Comparison of ENCODE assay signal across 15 mouse cellular contexts in genomic region chr4:120725516-120726090, GRCm38 (mm10). TPM values are rescaled to one million over a fixed set of nuclear protein-coding genes. Genes with fewer than 3 reads are reported as not detected.
DNase-seq lines count a peak whose midpoint lies in the region.
"Had no signal": no experiment of that assay in that cellular context is flagged by ENCODE, and none has a peak within 500 bp of the region (broad histone marks: within the 10 kb centered on the region; RNA-seq: fewer than 3 reads in every experiment).

No protein-coding gene starts in this region.

- no peak overlapping the region for H3K4me3 ChIP-seq in brown adipose tissue, adult 24 weeks (ENCODE audit: insufficient read depth, low read depth, low read length)
- H3K4me3 ChIP-seq: embryonic facial prominence, embryonic 12.5 days; forebrain, embryonic 10.5 days had no signal

- H3K4me1 ChIP-seq in brown adipose tissue, adult 24 weeks (ENCODE audit: control insufficient read depth, insufficient read depth, insufficient read length, low read length), result peaks cover 14% of the 10 kb centered on the region

- H3K27ac ChIP-seq in brown adipose tissue, adult 24 weeks (replicated peaks; ENCODE audit: low read depth, low read length), result peak overlapping the region; percentile 59
- H3K27ac ChIP-seq: embryonic facial prominence, embryonic 12.5 days; forebrain, embryonic 10.5 days had no signal

- peak; percentile 51 to 59 for DNase-seq in cerebellum, postnatal 14 days
- no peak for DNase-seq in cerebellum, adult 9-11 months
- peak; percentile 33 for DNase-seq in left cerebral cortex, postnatal 4 days
- DNase-seq in left cerebral cortex, postnatal 10 days (ENCODE audit: extremely low spot score in 1 of 2, low spot score in 2 of 2), result no peak
- peak; percentile 50 to 63 for DNase-seq in heart, postnatal 10 days
- no peak for DNase-seq in spleen, postnatal 10 days (ENCODE audit: low spot score in 2 of 2)
- no peak for DNase-seq in kidney, postnatal 25 days
- DNase-seq: cerebellum, adult 18-20 months; layer of hippocampus, adult 9-11 months; liver, postnatal 0 days; thymus, adult 18-20 months had no signal

- intact Hi-C loops in left cerebral cortex, postnatal 4 days (cut with DNase I), result no loop called here
- intact Hi-C loops in left cerebral cortex, postnatal 10 days (cut with DNase I), result no loop called here
- intact Hi-C loops in heart, postnatal 10 days (cut with DNase I), result no loop called here

RNA-seq across cellular contexts. Expression of gene Kcnq4, which starts 22.8 kb away (rescaled TPM):
- total RNA-seq in left cerebral cortex, postnatal 4 days (2021), result 10 to 100 TPM; 19.6 to 21.1 TPM
- 10 to 100 TPM; 11.4 to 12.6 TPM for total RNA-seq in left cerebral cortex, postnatal 10 days (2021)
- polyA plus RNA-seq in brown adipose tissue, adult 24 weeks (2012; ENCODE audit: insufficient read depth, insufficient read length, missing spikeins), result 0.59 and 0.88 TPM in 2 replicates
- 1 to 10 TPM; 3.3 to 3.5 TPM for total RNA-seq in heart, postnatal 10 days (2021)
- total RNA-seq: megakaryocyte, adult 5-6 weeks had no signal

RNA-seq across cellular contexts. Expression of gene Cited4, which starts 59.2 kb away (rescaled TPM):
- 1 to 10 TPM; 2.9 to 3.5 TPM for total RNA-seq in left cerebral cortex, postnatal 4 days (2021)
- total RNA-seq in left cerebral cortex, postnatal 10 days (2021), result 1 to 10 TPM; 7.0 to 9.0 TPM
- polyA plus RNA-seq in brown adipose tissue, adult 24 weeks (2012; ENCODE audit: insufficient read depth, insufficient read length, missing spikeins), result not detected in 2 replicates
- 10 to 100 TPM; 76.0 to 81.5 TPM for total RNA-seq in heart, postnatal 10 days (2021)

Comparison
In these comparisons a context has a peak if more than half of its experiments do, and no peak if none do; other contexts are left out.
1. DNase-seq: peak in cerebellum, postnatal 14 days (2 of 2), left cerebral cortex, postnatal 4 days (single experiment) and heart, postnatal 10 days (2 of 2); none in cerebellum, adult 9-11 months (single experiment), left cerebral cortex, postnatal 10 days (0 of 2), spleen, postnatal 10 days (0 of 2) and kidney, postnatal 25 days (0 of 2).
2. RNA of gene Cited4, which starts 59.2 kb away (total RNA-seq): 76.0 to 81.5 TPM in heart, postnatal 10 days; 7.0 to 9.0 TPM in left cerebral cortex, postnatal 10 days and 2.9 to 3.5 TPM in left cerebral cortex, postnatal 4 days; every median in the first group is over 4 times any median in the second.